Mouse (Mus musculus): ENCODE data around the gene Syn3.

DNA sequence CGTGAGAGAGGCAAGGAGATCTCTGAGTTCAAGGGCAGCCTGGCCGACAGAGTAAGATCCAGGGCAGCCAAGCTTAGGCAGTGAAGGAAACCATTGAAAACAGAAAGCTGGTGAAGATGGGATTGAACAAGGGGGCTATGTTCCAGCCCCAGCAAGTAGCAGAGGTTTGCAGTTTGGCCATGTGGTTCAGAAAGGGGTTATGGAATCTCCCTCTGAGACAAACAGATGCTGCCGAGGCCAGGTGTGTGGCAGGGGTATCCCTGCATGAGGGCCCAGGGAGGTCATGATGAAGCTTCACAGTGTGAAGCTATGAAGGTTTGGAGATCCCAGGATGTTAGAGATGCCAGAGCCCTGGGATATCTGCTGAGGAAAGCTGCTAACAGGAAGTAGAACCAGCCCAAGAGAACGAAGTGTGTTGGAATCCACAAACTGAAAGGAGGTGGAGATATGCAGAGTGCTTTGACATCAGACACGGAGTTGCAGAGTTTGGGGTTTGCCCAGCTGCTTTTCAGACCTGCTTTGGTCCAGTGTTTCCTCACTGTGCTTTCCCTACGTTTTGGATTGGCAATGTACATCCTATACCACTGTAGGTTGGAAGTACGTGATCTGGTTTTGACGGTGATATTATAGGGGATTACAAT is 134.9 kb downstream of the Syn3 start:
- TF ChIP-seq CTCF (IDR thresholded peaks at IDR 0.05; ENCODE audit: extremely low read depth, insufficient read depth, low read length) (no peak), POLR2A (IDR thresholded peaks at IDR 0.05; ENCODE audit: extremely low read depth, insufficient read depth, low read length) (no peak)

Data from cortical plate, adult 2 months (tissue).